Mouse (Mus musculus): ENCODE measurements around the gene Olfr314. TPM values are rescaled to one million over a fixed set of nuclear protein-coding genes. Genes with fewer than 3 reads are reported as not detected.
"Not testable (repeated sequence)": the region's sequence is repeated elsewhere in the genome, so short reads cannot be mapped to it uniquely, and the experiment has no call there.

The Olfr314 gene
- total RNA-seq, 2 experiments from 2014 or later, result not detected

DNA sequence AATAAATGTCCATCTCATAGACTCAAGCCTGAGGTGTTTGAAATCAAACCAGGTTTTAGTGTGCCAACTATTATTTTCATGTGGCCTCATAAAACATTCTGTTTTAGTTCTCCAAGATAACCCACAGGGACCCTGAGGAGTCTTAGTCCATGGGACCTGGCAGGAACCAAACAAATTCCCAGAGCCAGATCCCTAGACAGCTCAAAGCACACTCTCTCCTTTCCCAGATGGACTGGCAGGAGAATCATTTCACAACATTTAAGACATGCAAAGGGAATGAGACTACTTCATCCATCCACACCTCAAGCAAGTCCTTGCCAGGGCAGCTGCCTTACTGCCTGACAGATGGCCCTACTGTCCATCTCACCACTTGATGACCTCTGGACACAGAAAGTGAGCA lies 46.2 kb downstream of the Olfr314 start, which contains the start of gene Olfr312:
TSS of gene Olfr312 (plus strand) at position 301 of the 400 bp plus-strand sequence.
- not testable (repeated sequence) for DNase-seq

DNA sequence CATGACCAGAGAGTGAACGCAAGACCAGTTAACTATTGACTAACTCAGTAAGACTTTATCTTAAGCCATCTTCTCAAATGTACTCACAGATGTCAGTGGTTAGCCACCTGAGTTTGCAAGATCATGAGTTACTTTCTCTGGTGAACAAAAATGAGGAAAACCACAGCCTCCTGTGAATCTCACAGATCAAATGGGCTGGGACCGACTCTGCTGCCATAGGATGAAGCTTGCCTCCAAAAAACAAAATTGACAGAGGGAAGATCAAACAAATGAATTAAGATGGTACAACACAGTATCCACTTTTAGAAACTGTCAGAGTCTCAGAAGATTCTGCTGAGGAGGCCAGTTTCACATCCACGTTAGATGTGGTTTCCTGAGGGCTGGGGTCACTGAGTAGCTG lies 47.0 kb downstream of the Olfr314 start:
- intact Hi-C loops (cut with DNase I), result no loop called here
- DNase-seq, result no peak

More for the DNA sequence above, 46.2 kb downstream of the Olfr314 start, which contains the start of gene Olfr312:
- intact Hi-C loops (cut with DNase I), result not testable (repeated sequence)

DNA sequence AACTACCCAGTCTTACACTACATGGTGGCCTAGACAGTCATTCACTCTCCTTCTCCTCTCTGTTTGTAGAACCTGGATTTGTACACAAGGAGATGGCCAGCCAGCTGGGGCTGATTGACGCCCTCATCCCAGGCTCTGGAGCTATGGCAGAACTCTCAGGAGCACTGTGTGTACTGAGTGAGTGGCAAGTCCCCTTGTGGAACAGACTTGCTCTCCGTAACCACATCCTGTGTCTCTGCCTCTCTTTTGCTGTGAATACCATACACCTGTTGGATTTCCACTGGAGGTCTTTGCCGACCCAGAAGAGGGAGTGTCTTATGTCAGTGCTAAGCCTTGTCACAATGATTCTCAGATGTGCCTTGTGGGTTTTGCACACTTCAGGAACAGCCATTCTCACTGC lies 49.8 kb downstream of the Olfr314 start:
- intact Hi-C loops (cut with DNase I); DNase-seq: not testable (repeated sequence)

Other genes starting within 250 kb of the Olfr314 start
- gene Olfr330, start 248.1 kb upstream of the Olfr314 start, total RNA-seq (2021), result not detected
- not detected for gene Olfr329-ps, start 236.5 kb upstream of the Olfr314 start, total RNA-seq (2021)
- under 1 TPM; 0.10 to 0.12 TPM for gene Olfr328, start 227.3 kb upstream of the Olfr314 start, total RNA-seq (2021)
- gene Olfr224, start 212.4 kb upstream of the Olfr314 start, total RNA-seq (2021), result not detected
- not detected for gene Olfr325, start 205.2 kb upstream of the Olfr314 start, total RNA-seq (2021)
- gene Olfr324, start 187.8 kb upstream of the Olfr314 start, total RNA-seq (2021), result not detected
- gene 2210407C18Rik, start 166.9 kb upstream of the Olfr314 start, total RNA-seq (2021), result 10 to 100 TPM in 1 of 2 experiments, 1 to 10 TPM in 1; 7.4 to 10.7 TPM
- gene Olfr323, start 152.5 kb upstream of the Olfr314 start, total RNA-seq (2021), result not detected
- under 1 TPM in 1 of 2 experiments, not detected in 1; 0.17 TPM for gene Trim58, start 142.5 kb upstream of the Olfr314 start, total RNA-seq (2021)
- gene Olfr322, start 124.2 kb upstream of the Olfr314 start, total RNA-seq (2021), result not detected
- not detected for gene Olfr320, start 101.9 kb upstream of the Olfr314 start, total RNA-seq (2021)
- not detected for gene Olfr319, start 83.8 kb upstream of the Olfr314 start, total RNA-seq (2021)
- gene Olfr318, start 58.9 kb upstream of the Olfr314 start, total RNA-seq (2021), result not detected
- gene Olfr317, start 43.7 kb upstream of the Olfr314 start, total RNA-seq (2021), result not detected
- gene Olfr316, start 30.2 kb upstream of the Olfr314 start, total RNA-seq (2021), result not detected
- gene Olfr315, start 9.8 kb upstream of the Olfr314 start, total RNA-seq (2021), result not detected
- not detected for gene Fam183b, start 19.0 kb downstream of the Olfr314 start, total RNA-seq (2021)
- not detected for gene Olfr313, start 32.0 kb downstream of the Olfr314 start, total RNA-seq (2021)
- not detected for gene Olfr312, start 46.3 kb downstream of the Olfr314 start, total RNA-seq (2021)
- not detected for gene Olfr311, start 56.3 kb downstream of the Olfr314 start, total RNA-seq (2021)
- gene Gm12258, start 64.2 kb downstream of the Olfr314 start, total RNA-seq (2021), result 1 to 10 TPM; 2.5 to 3.7 TPM
- 1 to 10 TPM; 3.2 to 3.6 TPM for gene 2810021J22Rik, start 84.3 kb downstream of the Olfr314 start, total RNA-seq (2021)
- 1 to 10 TPM; 3.5 to 3.9 TPM for gene Zfp39, start 121.3 kb downstream of the Olfr314 start, total RNA-seq (2021)
- not detected for gene Btnl10, start 135.0 kb downstream of the Olfr314 start, total RNA-seq (2021)
- gene Rnf187, start 156.0 kb downstream of the Olfr314 start, total RNA-seq (2021), result 100 to 1,000 TPM; 150 to 151 TPM
- gene Hist3h2ba, start 166.0 kb downstream of the Olfr314 start, total RNA-seq (2021), result 10 to 100 TPM in 1 of 2 experiments, 1 to 10 TPM in 1; 3.9 to 14.1 TPM
- gene Hist3h2a, start 171.7 kb downstream of the Olfr314 start, total RNA-seq (2021), result 10 to 100 TPM; 22.0 to 28.0 TPM
- gene Trim17, start 171.7 kb downstream of the Olfr314 start, total RNA-seq (2021), result under 1 TPM; 0.10 to 0.19 TPM
- 10 to 100 TPM; 17.6 to 18.1 TPM for gene Trim11, start 195.1 kb downstream of the Olfr314 start, total RNA-seq (2021)